Mouse (Mus musculus): ENCODE data around the gene Serf1. TPM values are rescaled to one million over a fixed set of nuclear protein-coding genes. Genes with fewer than 3 reads are reported as not detected.
A peak's percentile ranks its signal among the peaks of the same experiment; 100 is the strongest.
"Not testable (repeated sequence)": the region's sequence is repeated elsewhere in the genome, so short reads cannot be mapped to it uniquely, and the experiment has no call there.

Gene Serf1
- total RNA-seq (2022), result 10 to 100 TPM in 2 of 4 experiments, 1 to 10 TPM in 2; 8.7 to 16.7 (median 13.0) TPM

GRCm38 (mm10) chr13:100107652-100108472 lies at the start of gene Serf1:
Gene Serf1, plus strand, starts transcription at chr13:100108012.
- DNase-seq (ENCODE audit: low spot score in 2 of 2), result peak; percentile 73 to 74

- no peak for DNase-seq (ENCODE audit: low spot score in 2 of 2)
Observed at GRCm38 (mm10) chr13:100063936-100064335, 43.9 kb upstream of the Serf1 start.

GRCm38 (mm10) chr13:100067821-100068220 lies 40.0 kb upstream of the Serf1 start:
- DNase-seq (ENCODE audit: low spot score in 2 of 2), result no peak

- no peak for DNase-seq (ENCODE audit: low spot score in 2 of 2)
Observed at GRCm38 (mm10) chr13:100071473-100071872, 36.3 kb upstream of the Serf1 start.

- DNase-seq (ENCODE audit: low spot score in 2 of 2), result no peak
Observed at GRCm38 (mm10) chr13:100098808-100099207, 9.0 kb upstream of the Serf1 start.

GRCm38 (mm10) chr13:100103052-100103658 lies 4.7 kb upstream of the Serf1 start:
- DNase-seq (ENCODE audit: low spot score in 2 of 2), result no peak

- peak; percentile 87 to 95 for DNase-seq (ENCODE audit: low spot score in 2 of 2)
Observed at GRCm38 (mm10) chr13:100103748-100104254, 4.0 kb upstream of the Serf1 start, which contains the start of gene Bdp1. Gene Bdp1, minus strand, starts transcription at chr13:100104070.

- no peak for DNase-seq (ENCODE audit: low spot score in 2 of 2)
Observed at GRCm38 (mm10) chr13:100112218-100112972, 4.6 kb downstream of the Serf1 start.

- no peak for DNase-seq (ENCODE audit: low spot score in 2 of 2)
Observed at GRCm38 (mm10) chr13:100123970-100124369, 16.2 kb downstream of the Serf1 start.

GRCm38 (mm10) chr13:100124423-100125257 lies 16.8 kb downstream of the Serf1 start, which contains the start of gene Smn1:
Gene Smn1, plus strand, starts transcription at chr13:100124852.
- peak; percentile 94 to 96 for DNase-seq (ENCODE audit: low spot score in 2 of 2)

GRCm38 (mm10) chr13:100125258-100125643 lies 17.4 kb downstream of the Serf1 start:
- DNase-seq (ENCODE audit: low spot score in 2 of 2), result no peak

GRCm38 (mm10) chr13:100141646-100142314 lies 34.0 kb downstream of the Serf1 start:
- DNase-seq (ENCODE audit: low spot score in 2 of 2), result no peak

- no peak for DNase-seq (ENCODE audit: low spot score in 2 of 2)
Observed at GRCm38 (mm10) chr13:100152659-100153058, 44.8 kb downstream of the Serf1 start.

- DNase-seq (ENCODE audit: low spot score in 2 of 2), result no peak
Observed at GRCm38 (mm10) chr13:100156624-100157023, 48.8 kb downstream of the Serf1 start.

- not testable (repeated sequence) for DNase-seq (ENCODE audit: low spot score in 2 of 2)
Observed at GRCm38 (mm10) chr13:100161171-100161870, 53.5 kb downstream of the Serf1 start.

GRCm38 (mm10) chr13:100162467-100162866 lies 54.7 kb downstream of the Serf1 start:
- DNase-seq (ENCODE audit: low spot score in 2 of 2), result not testable (repeated sequence)
